Comparison of ENCODE assay signal across 9 mouse cellular contexts in genomic region chr13:118227354-118227753, GRCm38 (mm10).
DNase-seq lines count a peak whose midpoint lies in the region; ATAC-seq and TF ChIP-seq lines count a peak whose summit lies in the region.
"Had no signal": no experiment of that assay in that cellular context is flagged by ENCODE, and none has a peak within 500 bp of the region (broad histone marks: within the 10 kb centered on the region; RNA-seq: fewer than 3 reads in every experiment).

No protein-coding gene starts in this region.

- no peak overlapping the region for H3K27ac ChIP-seq in hindbrain, embryonic 11.5 days (ENCODE audit: low read depth, low read length)
- H3K27ac ChIP-seq in hindbrain, embryonic 12.5 days = no peak overlapping the region
- H3K27ac ChIP-seq in thymus, adult 2 months (ENCODE audit: control insufficient read depth, insufficient read depth, low read length) = no peak overlapping the region
- H3K27ac ChIP-seq: embryonic facial prominence, embryonic 13.5 days had no signal

- TF ChIP-seq CTCF in thymus, adult 2 months (IDR thresholded peaks at IDR 0.05; ENCODE audit: borderline replicate concordance, control insufficient read depth, extremely low read depth, insufficient read depth, low read length, poor library complexity) = no peak

- no peak for ATAC-seq in hindbrain, embryonic 11.5 days (ENCODE audit: low FRiP score)
- ATAC-seq in hindbrain, embryonic 12.5 days (ENCODE audit: low FRiP score) = no peak

- intact Hi-C loops in left cerebral cortex, postnatal 4 days (cut with DNase I) = loop anchor here (5.0 kb wide), 1 partner anchor 625 kb away; the partner anchor contains the start of gene Hcn1

- H3K9ac ChIP-seq in hindbrain, embryonic 11.5 days (ENCODE audit: low read depth, low read length) = no peak overlapping the region
- H3K9ac ChIP-seq in hindbrain, embryonic 12.5 days = no peak overlapping the region
- H3K9ac ChIP-seq: embryonic facial prominence, embryonic 13.5 days had no signal

- no peaks in the 10 kb centered on the region for H3K9me3 ChIP-seq in hindbrain, embryonic 11.5 days (ENCODE audit: control insufficient read depth, low read length)
- H3K9me3 ChIP-seq in hindbrain, embryonic 12.5 days (replicated peaks) = no peaks in the 10 kb centered on the region
- H3K9me3 ChIP-seq: embryonic facial prominence, embryonic 13.5 days had no signal

- H3K27me3 ChIP-seq in hindbrain, embryonic 11.5 days (ENCODE audit: control insufficient read depth, insufficient read depth, low read length) = no peaks in the 10 kb centered on the region
- H3K27me3 ChIP-seq in hindbrain, embryonic 12.5 days = no peaks in the 10 kb centered on the region
- H3K27me3 ChIP-seq in thymus, adult 2 months (ENCODE audit: control insufficient read depth, insufficient read depth, low read length) = no peaks in the 10 kb centered on the region
- H3K27me3 ChIP-seq: embryonic facial prominence, embryonic 13.5 days had no signal

- H3K4me3 ChIP-seq in hindbrain, embryonic 11.5 days (ENCODE audit: low read depth, low read length) = no peak overlapping the region
- H3K4me3 ChIP-seq in hindbrain, embryonic 12.5 days = no peak overlapping the region
- no peak overlapping the region for H3K4me3 ChIP-seq in thymus, adult 2 months (ENCODE audit: control insufficient read depth, insufficient read depth, low read length)
- H3K4me3 ChIP-seq: embryonic facial prominence, embryonic 13.5 days had no signal

- no peaks in the 10 kb centered on the region for H3K4me1 ChIP-seq in hindbrain, embryonic 11.5 days (replicated peaks; ENCODE audit: control insufficient read depth, insufficient read depth, low read length)
- H3K4me1 ChIP-seq in hindbrain, embryonic 12.5 days = no peaks in the 10 kb centered on the region
- no peaks in the 10 kb centered on the region for H3K4me1 ChIP-seq in thymus, adult 2 months (replicated peaks; ENCODE audit: control insufficient read depth, insufficient read depth, low read length)
- H3K4me1 ChIP-seq: embryonic facial prominence, embryonic 13.5 days had no signal

- no peak for TF ChIP-seq POLR2A in thymus, adult 2 months (IDR thresholded peaks at IDR 0.05; ENCODE audit: control insufficient read depth, extremely low read depth, insufficient read depth, low read length, poor library complexity)

- H3K4me2 ChIP-seq in hindbrain, embryonic 11.5 days (replicated peaks; ENCODE audit: low read depth, low read length) = no peak overlapping the region
- no peak overlapping the region for H3K4me2 ChIP-seq in hindbrain, embryonic 12.5 days (replicated peaks)
- H3K4me2 ChIP-seq: embryonic facial prominence, embryonic 13.5 days had no signal

- WGBS in hindbrain, embryonic 11.5 days = 32% methylated on average over 3 of the region's 3 CpGs
- 30% methylated on average over 3 of the region's 3 CpGs for WGBS in hindbrain, embryonic 12.5 days
- 23% methylated on average over 3 of the region's 3 CpGs for WGBS in thymus, adult 2 months

- no peaks in the 10 kb centered on the region for H3K36me3 ChIP-seq in hindbrain, embryonic 11.5 days (ENCODE audit: control insufficient read depth, insufficient read depth, low read length)
- no peaks in the 10 kb centered on the region for H3K36me3 ChIP-seq in hindbrain, embryonic 12.5 days
- H3K36me3 ChIP-seq in thymus, adult 2 months (ENCODE audit: control insufficient read depth, insufficient read depth, low read length) = no peaks in the 10 kb centered on the region
- H3K36me3 ChIP-seq: embryonic facial prominence, embryonic 13.5 days had no signal

- peak; percentile 73 for DNase-seq in hindbrain, embryonic 11.5 days (ENCODE audit: low spot score)
- DNase-seq in thymus, adult 2 months = peak; percentile 1
- DNase-seq in thymus, adult 18-20 months = no peak
- DNase-seq in c-Kit-positive CD71-positive TER-119-negative erythroid progenitor cells, embryonic 14.5 days (ENCODE audit: low read depth) = peak; percentile 17
- peak; percentile 24 for DNase-seq in left cerebral cortex, postnatal 4 days
- peak; percentile 21 for DNase-seq in thymus, postnatal 14 days
- DNase-seq in T-cell, adult 2 months (ENCODE audit: low spot score) = no peak

Comparison
In these comparisons a context has a peak if more than half of its experiments do, and no peak if none do; other contexts are left out.
1. DNase-seq: peak in hindbrain, embryonic 11.5 days (single experiment), thymus, adult 2 months (single experiment), c-Kit-positive CD71-positive TER-119-negative erythroid progenitor cells, embryonic 14.5 days (single experiment), left cerebral cortex, postnatal 4 days (single experiment) and thymus, postnatal 14 days (single experiment); none in thymus, adult 18-20 months (0 of 2) and T-cell, adult 2 months (single experiment).